Mouse (Mus musculus): ENCODE measurements at regions not wholly inside any gene's neighbourhood (a gene's known extent, or its start where the extent isn't known, plus 50 kb on each side); places are given as distances from the start of the nearest gene placed in this dataset.

- no peak for TF ChIP-seq CTCF (IDR thresholded peaks at IDR 0.05; ENCODE audit: low read depth, low read length)
- no peak for TF ChIP-seq POLR2A (IDR thresholded peaks at IDR 0.05; ENCODE audit: borderline replicate concordance, low read depth, low read length)
Observed at GRCm38 (mm10) chr13:59891737-59892136, 68.8 kb upstream of the Tut7 start.
